Mouse (Mus musculus): Measurements from ENCODE around the gene Ltbr. TPM values are rescaled to one million over a fixed set of nuclear protein-coding genes. Genes with fewer than 3 reads are reported as not detected.

Gene Ltbr
- polyA plus RNA-seq, 1 experiment from 2014 or later: 10.4 TPM

GRCm38 (mm10) chr6:125318981-125319918 is 5.6 kb upstream of the Ltbr start:
- Histone ChIP-seq H3K36me3 (ENCODE audit: control insufficient read depth, insufficient read depth) (no peaks in the 10 kb centered on the region), H3K4me3 (replicated peaks; ENCODE audit: low read length) (no peak overlapping the region), H3K4me1 (replicated peaks; ENCODE audit: control insufficient read depth, insufficient read depth, low read length) (peaks cover 4% of the 10 kb centered on the region; the same call in 1 of the 2 replicates), H3K27me3 (replicated peaks; ENCODE audit: control insufficient read depth, insufficient read depth, low read length) (peaks cover 24% of the 10 kb centered on the region), H3K9me3 (ENCODE audit: control insufficient read depth, low read length) (no peaks in the 10 kb centered on the region), H3K27ac (ENCODE audit: low read length) (no peak overlapping the region), H3K4me2 (ENCODE audit: low read length) (no peak overlapping the region), H3K9ac (replicated peaks; ENCODE audit: low read depth, low read length) (no peak overlapping the region)
- ATAC-seq: no peak
- 67% methylated on average over 15 of the region's 15 CpGs for WGBS

- no peak overlapping the region for H3K27ac ChIP-seq (ENCODE audit: low read length)
- peaks cover 20% of the 10 kb centered on the region for H3K27me3 ChIP-seq (replicated peaks; ENCODE audit: control insufficient read depth, insufficient read depth, low read length)
- no peak for ATAC-seq
- H3K9me3 ChIP-seq (ENCODE audit: control insufficient read depth, low read length): no peaks in the 10 kb centered on the region
- no peak overlapping the region for H3K9ac ChIP-seq (replicated peaks; ENCODE audit: low read depth, low read length)
- no peak overlapping the region for H3K4me3 ChIP-seq (replicated peaks; ENCODE audit: low read length)
- H3K4me2 ChIP-seq (ENCODE audit: low read length): no peak overlapping the region
- peaks cover 14% of the 10 kb centered on the region for H3K4me1 ChIP-seq (replicated peaks; ENCODE audit: control insufficient read depth, insufficient read depth, low read length)
- H3K36me3 ChIP-seq (ENCODE audit: control insufficient read depth, insufficient read depth): no peaks in the 10 kb centered on the region
- 64% methylated on average over 7 of the region's 7 CpGs for WGBS
Measured at GRCm38 (mm10) chr6:125317077-125317476, 3.4 kb upstream of the Ltbr start.

- Histone ChIP-seq H3K27ac (ENCODE audit: low read length) (no peak overlapping the region), H3K4me2 (ENCODE audit: low read length) (no peak overlapping the region), H3K9me3 (ENCODE audit: control insufficient read depth, low read length) (no peaks in the 10 kb centered on the region), H3K4me3 (replicated peaks; ENCODE audit: low read length) (no peak overlapping the region), H3K9ac (replicated peaks; ENCODE audit: low read depth, low read length) (no peak overlapping the region; the same call in 1 of the 2 replicates), H3K4me1 (replicated peaks; ENCODE audit: control insufficient read depth, insufficient read depth, low read length) (peaks cover 11% of the 10 kb centered on the region), H3K27me3 (replicated peaks; ENCODE audit: control insufficient read depth, insufficient read depth, low read length) (0 out of 2 replicates have a peak, but pooled peaks cover 4% of the 10 kb centered on the region), H3K36me3 (ENCODE audit: control insufficient read depth, insufficient read depth) (no peaks in the 10 kb centered on the region)
- ATAC-seq: no peak
- 80% methylated on average over 6 of the region's 6 CpGs for WGBS
Measured at GRCm38 (mm10) chr6:125314746-125315145, 1.1 kb upstream of the Ltbr start.

- peak overlapping the region; percentile 29 for H3K4me3 ChIP-seq (replicated peaks; ENCODE audit: low read length)
- peak; percentile 19 for ATAC-seq
- 64% methylated on average over 7 of the region's 7 CpGs for WGBS
Measured at GRCm38 (mm10) chr6:125314231-125314563, 512 bp upstream of the Ltbr start.

GRCm38 (mm10) chr6:125312581-125313355 is 917 bp downstream of the Ltbr start:
- WGBS: 77% methylated on average over 22 of the region's 22 CpGs
- H3K27ac ChIP-seq (ENCODE audit: low read length): no peak overlapping the region
- no peak for ATAC-seq
- H3K27me3 ChIP-seq (replicated peaks; ENCODE audit: control insufficient read depth, insufficient read depth, low read length): 0 out of 2 replicates have a peak, but pooled peaks cover 3% of the 10 kb centered on the region
- no peaks in the 10 kb centered on the region for H3K36me3 ChIP-seq (ENCODE audit: control insufficient read depth, insufficient read depth)
- no peaks in the 10 kb centered on the region for H3K9me3 ChIP-seq (ENCODE audit: control insufficient read depth, low read length)
- peak overlapping the region; percentile 46 for H3K4me2 ChIP-seq (ENCODE audit: low read length)
- peak overlapping the region; percentile 29 for H3K4me3 ChIP-seq (replicated peaks; ENCODE audit: low read length)
- H3K4me1 ChIP-seq (replicated peaks; ENCODE audit: control insufficient read depth, insufficient read depth, low read length): peaks cover 11% of the 10 kb centered on the region
- no peak overlapping the region for H3K9ac ChIP-seq (replicated peaks; ENCODE audit: low read depth, low read length)

More at GRCm38 (mm10) chr6:125314231-125314563, 512 bp upstream of the Ltbr start:
- Histone ChIP-seq H3K4me2 (ENCODE audit: low read length) (peak overlapping the region; percentile 46), H3K36me3 (ENCODE audit: control insufficient read depth, insufficient read depth) (no peaks in the 10 kb centered on the region), H3K27ac (ENCODE audit: low read length) (no peak overlapping the region), H3K9ac (replicated peaks; ENCODE audit: low read depth, low read length) (peak overlapping the region; percentile 62), H3K9me3 (ENCODE audit: control insufficient read depth, low read length) (no peaks in the 10 kb centered on the region), H3K27me3 (replicated peaks; ENCODE audit: control insufficient read depth, insufficient read depth, low read length) (0 out of 2 replicates have a peak, but pooled peaks cover 3% of the 10 kb centered on the region), H3K4me1 (replicated peaks; ENCODE audit: control insufficient read depth, insufficient read depth, low read length) (peaks cover 11% of the 10 kb centered on the region)

- Histone ChIP-seq H3K9me3 (ENCODE audit: control insufficient read depth, low read length) (no peaks in the 10 kb centered on the region), H3K4me1 (replicated peaks; ENCODE audit: control insufficient read depth, insufficient read depth, low read length) (peaks cover 11% of the 10 kb centered on the region), H3K27ac (ENCODE audit: low read length) (no peak overlapping the region), H3K4me3 (replicated peaks; ENCODE audit: low read length) (no peak overlapping the region), H3K36me3 (ENCODE audit: control insufficient read depth, insufficient read depth) (no peaks in the 10 kb centered on the region), H3K27me3 (replicated peaks; ENCODE audit: control insufficient read depth, insufficient read depth, low read length) (0 out of 2 replicates have a peak, but pooled peaks cover 3% of the 10 kb centered on the region), H3K9ac (replicated peaks; ENCODE audit: low read depth, low read length) (no peak overlapping the region), H3K4me2 (ENCODE audit: low read length) (peak overlapping the region; percentile 46; the same call in 1 of the 2 replicates)
- WGBS: 92% methylated on average over 9 of the region's 9 CpGs
- no peak for ATAC-seq
Measured at GRCm38 (mm10) chr6:125312171-125312570, 1.5 kb downstream of the Ltbr start.

- 0 out of 2 replicates have a peak, but pooled peaks cover 3% of the 10 kb centered on the region for H3K27me3 ChIP-seq (replicated peaks; ENCODE audit: control insufficient read depth, insufficient read depth, low read length)
- ATAC-seq: no peak
Measured at GRCm38 (mm10) chr6:125309406-125309805, 4.3 kb downstream of the Ltbr start.

GRCm38 (mm10) chr6:125308921-125309320 is 4.8 kb downstream of the Ltbr start:
- Histone ChIP-seq H3K9ac (replicated peaks; ENCODE audit: low read depth, low read length) (no peak overlapping the region), H3K9me3 (ENCODE audit: control insufficient read depth, low read length) (no peaks in the 10 kb centered on the region), H3K4me2 (ENCODE audit: low read length) (no peak overlapping the region), H3K27ac (ENCODE audit: low read length) (no peak overlapping the region), H3K4me3 (replicated peaks; ENCODE audit: low read length) (no peak overlapping the region), H3K36me3 (ENCODE audit: control insufficient read depth, insufficient read depth) (no peaks in the 10 kb centered on the region), H3K4me1 (replicated peaks; ENCODE audit: control insufficient read depth, insufficient read depth, low read length) (peaks cover 6% of the 10 kb centered on the region), H3K27me3 (replicated peaks; ENCODE audit: control insufficient read depth, insufficient read depth, low read length) (no peaks in the 10 kb centered on the region)
- no peak for ATAC-seq
- WGBS: 9% methylated on average over 13 of the region's 13 CpGs

More at GRCm38 (mm10) chr6:125309406-125309805, 4.3 kb downstream of the Ltbr start:
- Histone ChIP-seq H3K27ac (ENCODE audit: low read length) (no peak overlapping the region), H3K36me3 (ENCODE audit: control insufficient read depth, insufficient read depth) (no peaks in the 10 kb centered on the region), H3K9me3 (ENCODE audit: control insufficient read depth, low read length) (no peaks in the 10 kb centered on the region), H3K4me2 (ENCODE audit: low read length) (no peak overlapping the region), H3K9ac (replicated peaks; ENCODE audit: low read depth, low read length) (no peak overlapping the region), H3K4me1 (replicated peaks; ENCODE audit: control insufficient read depth, insufficient read depth, low read length) (peaks cover 11% of the 10 kb centered on the region), H3K4me3 (replicated peaks; ENCODE audit: low read length) (no peak overlapping the region)
- WGBS: 42% methylated on average over 5 of the region's 5 CpGs

GRCm38 (mm10) chr6:125307091-125307490 is 6.6 kb downstream of the Ltbr start:
- no peaks in the 10 kb centered on the region for H3K27me3 ChIP-seq (replicated peaks; ENCODE audit: control insufficient read depth, insufficient read depth, low read length)
- H3K4me3 ChIP-seq (replicated peaks; ENCODE audit: low read length): no peak overlapping the region
- H3K4me2 ChIP-seq (ENCODE audit: low read length): no peak overlapping the region
- H3K4me1 ChIP-seq (replicated peaks; ENCODE audit: control insufficient read depth, insufficient read depth, low read length): no peaks in the 10 kb centered on the region
- WGBS: 88% methylated on average over 5 of the region's 5 CpGs
- no peak overlapping the region for H3K27ac ChIP-seq (ENCODE audit: low read length)
- ATAC-seq: no peak
- H3K9me3 ChIP-seq (ENCODE audit: control insufficient read depth, low read length): no peaks in the 10 kb centered on the region
- H3K9ac ChIP-seq (replicated peaks; ENCODE audit: low read depth, low read length): no peak overlapping the region
- no peaks in the 10 kb centered on the region for H3K36me3 ChIP-seq (ENCODE audit: control insufficient read depth, insufficient read depth)
